Mouse (Mus musculus) gonadal fat pad, adult 2 months (tissue): ENCODE data around the gene Sipa1l3. TPM values are rescaled to one million over a fixed set of nuclear protein-coding genes. Genes with fewer than 3 reads are reported as not detected.

Experiments
- DNase-seq: peaks from one replicate; pipeline ENCODE4 v3.0.0-alpha.2; 2012; ENCODE audit warnings: low read depth
- polyA plus RNA-seq: library from polyadenylated mRNA; depleted of rRNA; stranded (reverse); fragments of >200 nt; gene quantifications from 2 replicates; pipeline ENCODE4 v1.2.3, GENCODE M21; 2012

The Sipa1l3 gene
- polyA plus RNA-seq, 1 experiment: 37.4 TPM

DNA sequence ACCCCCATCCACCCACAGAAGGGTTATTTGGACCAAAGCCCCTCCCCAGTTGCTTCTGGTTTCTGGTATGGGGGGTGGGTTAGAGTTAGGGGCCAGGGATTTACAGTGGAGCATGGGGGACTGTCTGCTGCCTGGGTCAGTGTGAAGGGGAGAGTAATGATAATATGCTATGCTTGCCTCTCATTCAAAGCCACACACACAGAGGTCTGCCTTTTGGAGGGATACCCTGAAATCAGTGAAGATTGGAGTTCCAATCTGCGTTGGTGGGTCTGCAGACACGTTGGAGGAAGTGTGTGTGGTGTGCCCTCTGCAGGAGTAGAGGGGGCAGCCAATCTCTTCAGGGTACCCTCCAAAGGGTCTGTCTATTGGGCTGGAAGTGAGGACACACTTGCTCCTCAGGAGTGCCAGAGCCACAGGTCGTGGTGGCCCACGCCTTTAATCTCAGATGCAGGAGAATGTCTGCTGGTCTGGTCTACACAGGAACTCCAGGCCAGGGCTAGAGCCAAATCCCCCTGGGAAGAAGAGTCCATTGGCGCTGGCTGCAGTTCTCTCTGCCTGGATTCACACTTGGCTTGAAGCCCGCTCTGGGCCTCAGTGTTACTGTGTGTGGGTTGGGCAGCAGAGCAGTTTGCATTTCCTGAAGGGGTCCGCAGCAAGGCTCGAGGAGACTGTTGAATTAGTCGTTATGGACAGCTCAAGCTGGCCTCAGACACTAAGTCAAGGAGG lies 213.0 kb downstream of the Sipa1l3 start:
- DNase-seq: no peak

DNA sequence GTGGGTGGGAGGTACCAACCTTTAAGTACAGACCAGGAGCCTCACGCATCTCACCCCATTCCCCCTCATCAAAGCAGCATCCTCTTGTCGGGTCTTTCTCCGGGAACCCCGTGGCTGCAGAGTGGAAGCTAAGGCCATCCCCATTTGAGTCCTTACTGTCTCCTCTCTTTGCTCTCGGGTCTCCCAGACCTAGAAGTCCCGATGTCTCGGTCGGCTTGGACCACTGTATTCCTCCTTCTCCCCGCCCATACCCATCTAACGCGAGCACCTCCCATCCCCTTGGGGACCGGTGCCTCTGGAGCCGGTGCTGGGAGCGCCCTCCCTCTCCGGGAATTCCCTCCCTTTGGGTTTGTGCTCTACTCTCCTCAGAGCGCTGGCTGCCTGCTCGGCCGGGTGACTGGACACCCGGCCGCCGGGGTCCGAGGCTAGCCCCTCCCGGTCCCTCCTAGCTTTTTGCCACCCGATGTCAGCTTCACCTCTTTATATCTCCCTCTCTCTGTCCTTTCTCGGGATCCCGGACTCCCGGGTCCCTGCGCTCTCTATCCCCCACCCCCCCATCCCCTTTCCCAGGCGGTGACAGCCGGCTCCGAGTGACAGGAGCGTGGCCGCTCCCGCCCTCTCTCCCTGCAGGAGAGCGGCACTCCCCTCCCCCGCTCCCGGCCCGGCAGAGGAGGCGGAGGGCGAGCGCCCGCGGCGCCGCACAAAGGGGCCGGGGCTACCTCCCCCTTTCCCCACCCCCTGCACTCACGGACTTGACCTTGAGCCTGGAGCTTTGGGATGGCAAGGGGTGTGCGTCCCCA lies 213.8 kb downstream of the Sipa1l3 start:
- no peak for DNase-seq

DNA sequence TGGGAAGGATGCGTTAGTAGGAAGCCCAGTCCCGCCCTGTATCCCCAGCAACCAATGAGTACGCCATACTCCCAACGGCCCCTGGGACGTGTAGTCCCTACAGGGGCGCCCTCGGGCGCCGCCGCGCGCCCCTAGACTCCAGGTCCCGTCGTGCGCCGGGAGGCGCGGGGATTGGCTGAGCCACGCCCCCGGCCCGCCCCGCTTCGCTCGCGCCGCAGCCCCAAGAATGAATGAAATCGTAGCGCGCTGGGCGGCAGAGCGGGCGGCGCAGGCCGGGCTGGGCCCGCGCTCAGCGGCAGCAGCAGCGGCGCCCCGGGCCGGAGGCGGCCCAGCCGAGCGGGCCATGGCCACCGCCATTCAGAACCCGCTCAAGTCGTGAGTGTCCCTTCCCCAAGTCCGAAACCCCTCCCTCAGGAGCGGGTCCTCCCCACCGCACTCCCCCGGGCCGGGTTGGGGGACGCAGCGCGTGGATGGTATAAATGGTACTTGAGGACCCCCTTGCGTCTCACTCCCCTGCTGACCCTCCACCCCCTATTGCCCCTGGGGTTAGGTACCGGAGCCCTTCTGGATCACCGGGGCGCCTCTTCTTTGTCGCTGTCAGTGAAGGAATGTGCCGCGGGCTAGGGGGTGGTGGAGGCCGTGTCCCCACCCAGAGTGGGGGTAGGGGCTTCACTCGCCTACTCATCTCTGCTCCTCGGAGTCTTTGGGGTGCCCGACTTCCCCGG lies 214.5 kb downstream of the Sipa1l3 start, which contains the start of gene Dpf1:
TSS of gene Dpf1 (plus strand) at position 214 of the 725 bp plus-strand sequence.
- DNase-seq: no peak

DNA sequence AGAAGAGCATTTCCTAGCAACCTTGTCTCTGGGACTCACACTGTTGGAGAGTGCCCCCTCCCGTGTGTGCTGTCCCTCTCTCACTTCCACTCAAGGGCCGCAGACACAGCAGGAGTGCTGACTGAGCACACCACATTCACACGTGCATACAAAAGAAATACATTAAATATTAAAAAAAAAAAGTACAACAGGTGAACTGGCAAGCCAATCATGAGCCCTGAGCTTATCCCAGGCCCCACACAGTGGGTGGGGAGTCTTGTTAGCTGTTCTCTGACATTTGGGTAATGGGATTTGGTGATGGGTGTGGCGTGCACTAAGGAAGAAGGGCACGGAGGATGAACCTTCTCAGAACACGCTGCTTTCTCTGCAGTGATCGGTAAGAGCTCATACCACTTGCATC lies 215.8 kb downstream of the Sipa1l3 start:
- no peak for DNase-seq

DNA sequence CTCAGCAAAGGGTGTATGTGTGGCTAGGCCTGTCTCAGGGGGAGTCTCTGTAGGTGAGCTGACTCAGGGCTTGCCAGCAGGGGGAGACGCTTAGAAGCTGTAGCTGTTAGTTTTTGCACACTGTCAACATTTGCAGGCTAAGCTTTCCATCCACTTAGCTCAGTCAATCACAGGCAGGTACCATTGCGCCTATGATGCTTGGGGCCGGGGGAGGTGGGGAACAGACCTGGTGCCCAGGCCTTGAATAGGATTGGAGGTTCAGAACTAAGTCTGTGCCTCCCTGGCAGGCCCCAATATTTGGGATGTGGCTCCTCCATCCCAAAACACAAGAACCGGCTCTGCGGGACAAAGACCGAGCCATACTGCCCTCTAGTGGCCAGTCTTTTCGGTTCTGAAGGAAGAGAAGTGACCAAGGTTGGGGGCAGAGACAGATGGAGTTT lies 217.3 kb downstream of the Sipa1l3 start:
- DNase-seq: no peak

DNA sequence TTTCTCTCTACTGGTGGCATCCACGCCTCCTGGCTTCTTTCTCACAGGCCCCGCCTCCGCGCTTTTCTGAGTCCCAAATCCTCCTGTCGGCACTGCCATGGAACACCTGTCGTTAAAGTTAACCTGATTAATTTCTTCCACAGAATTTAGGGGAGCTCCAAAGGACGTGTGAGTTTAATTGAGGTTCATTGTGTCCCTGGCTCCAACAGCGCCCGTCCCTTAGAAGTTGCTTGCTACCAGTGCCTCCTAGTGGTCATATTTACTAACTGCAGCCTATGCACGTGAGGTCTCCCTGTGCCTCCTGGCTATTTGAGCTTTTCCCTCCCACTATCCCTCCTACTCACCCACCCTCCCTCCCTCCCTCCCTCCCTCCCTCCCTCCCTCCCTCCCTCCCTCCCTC lies 221.4 kb downstream of the Sipa1l3 start:
- no peak for DNase-seq

DNA sequence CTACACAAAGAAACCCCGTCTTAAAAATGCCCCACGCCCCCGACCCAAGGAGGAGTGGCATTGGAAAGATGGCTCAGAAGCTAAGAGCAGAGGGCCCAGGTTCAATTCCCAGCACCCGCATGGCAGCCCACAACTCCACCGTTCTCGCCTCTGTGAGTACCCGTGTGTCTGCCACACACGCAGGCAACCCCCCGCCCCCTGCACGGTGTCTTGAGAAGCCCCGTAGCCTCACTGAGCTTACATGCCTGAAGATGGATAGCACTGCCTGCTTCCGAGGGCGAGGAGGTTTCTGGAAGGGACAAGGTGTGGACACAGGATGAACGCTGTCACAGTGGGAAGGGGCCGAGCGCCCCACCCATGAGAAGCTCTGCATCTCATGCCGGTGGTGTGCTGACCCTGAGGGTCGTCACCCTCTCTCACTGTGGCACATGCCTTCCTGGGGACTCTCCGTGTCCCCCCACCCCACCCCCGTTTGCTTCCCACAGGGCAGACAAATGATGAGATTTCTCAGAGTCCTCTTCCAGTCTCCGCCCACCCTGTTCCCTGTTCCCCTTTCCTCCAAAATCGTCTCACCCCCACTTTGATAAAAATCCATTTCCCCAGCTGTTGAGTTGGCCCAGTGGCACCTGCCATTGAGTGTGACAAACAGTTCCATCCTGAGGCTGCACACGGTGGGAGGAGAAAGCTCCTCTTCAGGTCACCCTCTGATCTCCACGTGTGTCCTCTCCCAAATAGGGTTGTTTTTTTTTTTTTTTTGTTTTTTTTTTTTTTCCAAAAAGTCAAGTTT lies 222.4 kb downstream of the Sipa1l3 start:
- no peak for DNase-seq

DNA sequence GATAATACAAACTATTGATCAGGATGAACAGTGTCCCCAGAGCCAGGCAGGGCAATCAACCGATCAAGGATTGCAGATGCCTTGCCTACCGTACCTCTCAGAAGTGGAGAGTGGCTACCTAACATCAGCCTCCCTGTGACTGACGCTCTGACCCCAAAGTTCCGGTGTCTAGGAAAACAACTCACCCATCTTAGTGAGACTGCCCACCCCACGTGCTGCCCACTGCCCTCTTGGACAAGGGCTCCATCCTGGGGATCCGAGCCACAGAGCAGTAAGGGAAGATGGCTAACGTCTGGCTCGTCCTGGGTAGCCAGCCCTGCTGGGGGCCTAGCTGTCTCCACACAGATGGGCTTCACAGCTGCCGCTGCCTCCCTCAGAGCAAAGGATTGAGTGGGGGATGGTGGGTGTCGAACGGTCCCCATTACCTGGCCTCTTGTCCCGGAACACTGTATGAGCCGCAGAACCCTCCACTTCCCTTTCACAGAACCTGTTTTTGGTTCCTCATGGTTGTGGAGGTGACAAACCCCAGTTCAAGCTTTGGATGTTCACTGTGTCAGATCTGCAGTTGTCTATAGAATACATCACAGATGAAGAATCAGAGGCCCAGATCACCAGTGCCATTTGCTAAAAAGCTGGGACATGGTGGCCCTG lies 224.2 kb downstream of the Sipa1l3 start:
- no peak for DNase-seq

DNA sequence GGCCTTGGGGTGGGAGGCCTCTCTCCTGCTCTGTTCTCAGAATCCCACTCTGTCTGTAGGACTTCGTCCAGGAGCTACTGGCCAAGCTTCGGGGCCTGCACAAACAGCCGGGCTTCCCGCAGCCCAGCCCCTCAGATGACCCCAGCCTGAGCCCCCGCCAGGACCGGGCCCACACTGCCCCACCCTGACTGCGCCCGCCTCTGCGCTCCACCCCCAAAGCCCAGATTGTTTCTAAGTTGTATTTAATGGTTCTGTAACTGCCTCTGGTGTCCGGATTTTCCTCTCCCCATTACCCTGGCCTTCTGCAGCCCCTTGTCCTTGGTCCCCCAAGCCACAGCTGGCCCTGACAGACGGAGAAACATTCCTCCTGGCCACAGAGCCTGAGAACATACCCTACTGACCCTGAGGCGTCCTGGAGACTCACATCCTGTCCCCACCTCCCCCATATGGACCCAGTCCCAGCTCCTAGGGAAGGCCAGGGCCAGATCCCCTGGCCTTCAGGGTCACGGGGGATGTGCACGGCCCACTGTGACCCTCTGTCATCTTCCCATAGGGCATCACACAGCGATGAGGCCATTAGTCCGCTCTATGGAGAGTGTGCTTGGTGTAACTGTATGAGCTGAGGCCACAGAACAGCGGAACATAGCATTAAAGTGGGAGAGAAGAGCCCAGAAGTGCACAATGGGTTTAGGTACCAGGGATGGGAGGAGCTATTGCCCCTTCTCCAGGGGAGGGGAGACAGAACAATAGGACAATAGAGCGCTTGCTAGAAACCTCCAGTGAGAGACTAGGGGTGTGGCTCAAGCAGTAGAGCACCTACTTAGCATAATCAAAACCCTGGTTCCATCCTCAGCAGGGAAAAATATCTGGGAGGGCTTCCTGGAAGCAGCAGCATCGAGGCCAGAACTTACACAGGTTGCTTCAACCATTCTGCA lies 225.0 kb downstream of the Sipa1l3 start:
- DNase-seq: no peak

DNA sequence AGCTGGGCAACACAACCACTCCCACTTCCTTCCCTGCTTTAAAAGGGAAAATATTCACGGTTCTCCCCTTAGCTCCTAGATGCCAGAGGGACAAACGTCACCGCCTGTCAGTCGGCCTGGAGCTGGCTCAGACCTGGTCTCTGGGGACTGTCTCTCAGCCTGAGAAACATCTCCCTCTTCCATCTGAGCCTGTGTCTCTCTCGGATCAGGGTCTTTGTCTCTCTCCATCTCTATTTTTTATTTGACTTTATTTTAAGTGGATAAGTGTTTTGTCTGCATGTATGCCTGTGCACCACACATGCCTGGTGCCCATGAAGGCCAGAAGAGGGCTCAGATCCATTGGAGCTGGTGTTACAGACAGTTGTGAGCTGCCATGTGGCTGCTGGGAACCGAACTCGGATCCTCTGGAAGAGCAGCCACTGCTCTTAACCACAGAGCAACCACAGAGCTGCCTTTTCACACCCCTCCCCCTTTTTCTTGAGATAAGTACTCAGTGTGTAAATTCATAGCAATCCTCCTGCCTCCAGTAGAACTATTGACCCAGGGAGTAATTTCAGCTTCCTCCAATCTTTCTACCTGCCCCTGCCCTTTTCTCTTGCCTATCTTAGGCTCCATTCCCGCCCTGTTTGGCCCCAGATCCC lies 225.9 kb downstream of the Sipa1l3 start:
- no peak for DNase-seq

DNA sequence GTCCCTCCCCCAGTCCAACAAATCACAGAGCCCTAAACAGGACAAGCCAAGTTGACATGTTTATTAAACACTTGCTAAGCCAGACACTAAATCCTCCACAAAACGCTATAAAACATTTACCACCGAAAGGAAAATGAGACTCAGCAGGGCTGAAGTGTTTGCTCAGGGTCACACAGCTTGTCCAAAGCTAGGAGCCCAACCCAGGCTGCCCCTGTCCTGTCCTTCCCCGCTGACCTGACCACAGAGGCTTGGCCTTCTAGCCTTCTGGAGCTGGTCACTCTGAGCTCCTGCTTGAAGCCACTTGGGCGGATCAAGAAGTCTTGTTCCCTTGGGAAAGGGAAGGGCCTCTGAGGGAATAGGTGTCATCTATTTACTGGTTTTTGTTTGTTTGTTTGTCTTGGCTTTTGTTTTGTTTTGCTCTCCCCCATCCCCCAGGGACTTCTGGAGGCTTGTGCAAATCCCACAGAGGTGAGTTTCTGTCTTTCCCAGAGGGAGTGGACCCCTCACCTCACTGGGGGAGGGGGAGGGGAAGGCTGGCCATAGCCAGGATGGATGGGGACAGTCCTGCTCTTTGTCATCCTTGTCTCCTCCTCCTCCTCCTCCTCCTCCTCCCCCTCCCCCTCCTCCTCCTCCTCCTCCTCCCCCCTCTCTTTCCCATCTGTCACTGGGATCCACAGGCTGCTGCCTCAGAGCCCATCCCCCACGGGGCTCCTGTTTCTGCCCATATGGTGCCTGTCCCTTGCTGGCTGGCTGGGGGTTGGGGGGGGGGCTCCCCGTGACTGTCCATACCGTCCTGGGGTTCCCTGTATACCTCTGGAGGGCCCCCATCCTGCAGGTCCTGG lies 226.6 kb downstream of the Sipa1l3 start:
- no peak for DNase-seq

DNA sequence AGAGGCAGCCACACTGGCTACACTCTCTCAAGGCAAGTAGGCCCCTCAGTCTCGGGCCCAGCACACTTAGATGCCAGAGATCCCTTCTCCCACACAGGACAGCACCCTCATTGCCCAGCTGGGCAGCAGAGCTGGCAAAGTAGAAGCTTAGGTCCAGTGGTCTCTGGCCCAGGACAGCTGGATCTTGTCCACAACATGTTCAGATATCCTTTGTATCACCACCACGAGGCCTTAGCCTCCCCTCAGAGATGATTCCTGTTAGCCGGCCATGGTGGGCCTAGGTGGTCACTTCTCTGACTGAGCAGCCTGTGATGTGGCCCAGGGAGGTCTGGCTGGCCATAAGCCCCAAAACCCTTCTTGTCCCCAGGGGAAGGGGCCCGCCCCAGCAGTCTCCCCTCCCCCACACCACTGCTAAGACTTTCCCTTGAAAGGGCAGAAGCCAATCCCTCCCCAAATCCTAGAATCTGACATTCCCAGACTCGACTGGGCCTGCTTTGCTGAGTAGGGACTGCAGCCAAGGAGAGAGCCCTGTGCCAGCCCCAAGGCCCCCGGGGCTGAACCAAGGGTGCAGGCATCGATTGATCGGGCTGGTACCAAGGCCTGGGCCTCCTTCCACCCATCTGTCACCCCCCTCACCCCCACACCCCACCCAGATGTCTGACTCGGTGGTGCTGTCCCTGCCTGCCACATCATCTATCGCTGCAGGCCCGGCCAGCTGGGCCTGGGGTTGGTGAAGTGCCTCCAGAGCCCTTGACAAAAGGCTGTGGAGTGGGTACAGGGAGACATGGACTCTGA lies 227.6 kb downstream of the Sipa1l3 start:
- no peak for DNase-seq

DNA sequence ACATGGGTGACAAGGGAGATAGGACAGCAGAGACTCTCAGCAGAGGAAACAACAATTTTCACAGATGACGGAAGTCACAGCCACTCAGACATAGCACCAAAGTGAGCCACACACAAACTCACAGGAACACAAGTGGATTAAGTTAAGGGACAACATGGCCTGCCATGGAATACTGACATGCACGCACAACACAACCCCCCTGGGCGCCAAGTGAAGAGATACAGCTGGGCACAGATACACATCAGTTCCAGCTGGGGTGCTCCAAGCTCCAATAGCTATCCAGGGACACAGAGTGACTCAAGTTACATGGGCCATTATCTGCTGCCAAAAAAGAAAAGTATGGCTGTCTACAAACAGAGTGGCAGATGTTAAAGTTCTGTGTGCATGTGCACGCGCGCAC lies 228.6 kb downstream of the Sipa1l3 start:
- no peak for DNase-seq

DNA sequence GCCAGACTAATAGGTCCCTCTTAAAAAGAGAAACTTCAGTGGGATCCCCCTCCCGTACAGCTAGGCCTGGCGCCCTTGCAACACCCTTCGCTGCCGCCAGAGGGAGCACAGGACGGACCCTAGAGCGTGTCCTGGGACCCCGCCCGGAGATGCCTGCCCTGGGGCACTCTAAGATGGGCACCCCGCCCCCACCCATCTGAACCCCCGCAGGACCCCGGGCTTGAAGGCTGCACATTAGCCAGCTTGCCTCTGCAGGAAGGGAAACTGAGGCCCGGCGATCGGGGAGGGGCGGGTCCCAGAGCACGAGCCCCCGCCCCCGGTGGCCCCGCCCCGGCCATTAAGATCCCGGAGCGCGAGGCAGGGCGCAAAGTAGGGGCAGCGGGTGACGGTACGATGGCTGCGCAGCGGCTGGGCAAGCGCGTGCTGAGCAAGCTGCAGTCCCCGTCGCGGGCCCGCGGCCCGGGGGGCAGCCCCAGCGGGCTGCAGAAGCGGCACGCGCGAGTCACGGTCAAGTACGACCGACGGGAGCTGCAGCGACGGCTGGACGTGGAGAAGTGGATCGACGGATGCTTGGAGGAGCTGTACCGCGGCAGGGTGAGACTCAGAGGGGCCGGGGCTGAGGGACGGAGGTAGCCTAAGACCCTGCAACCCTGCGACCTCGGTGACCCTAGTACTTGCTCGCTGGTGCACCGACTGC lies 229.4 kb downstream of the Sipa1l3 start, which contains the start of gene Ppp1r14a:
TSS of gene Ppp1r14a (plus strand) at position 367 of the 697 bp plus-strand sequence.
- DNase-seq: no peak

DNA sequence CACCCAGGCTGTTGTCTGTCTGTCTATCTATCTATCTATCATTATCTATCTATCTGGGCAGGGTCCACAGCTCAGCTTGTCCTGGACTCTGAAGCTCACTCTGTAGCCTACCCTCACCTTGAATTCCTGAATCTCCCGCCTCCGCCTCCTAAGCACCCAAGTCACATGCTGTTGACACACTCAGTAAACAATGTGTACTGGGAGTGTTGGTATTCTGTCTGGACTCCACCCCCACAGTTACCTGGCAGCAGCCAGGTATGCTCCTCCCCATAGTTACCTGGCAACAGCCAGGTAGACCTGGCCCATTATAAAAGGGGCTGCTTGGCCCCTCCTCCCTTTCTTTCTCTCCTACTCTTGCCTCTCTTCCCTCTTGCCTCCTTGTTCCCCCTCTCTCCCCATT lies 230.4 kb downstream of the Sipa1l3 start:
- DNase-seq: no peak

DNA sequence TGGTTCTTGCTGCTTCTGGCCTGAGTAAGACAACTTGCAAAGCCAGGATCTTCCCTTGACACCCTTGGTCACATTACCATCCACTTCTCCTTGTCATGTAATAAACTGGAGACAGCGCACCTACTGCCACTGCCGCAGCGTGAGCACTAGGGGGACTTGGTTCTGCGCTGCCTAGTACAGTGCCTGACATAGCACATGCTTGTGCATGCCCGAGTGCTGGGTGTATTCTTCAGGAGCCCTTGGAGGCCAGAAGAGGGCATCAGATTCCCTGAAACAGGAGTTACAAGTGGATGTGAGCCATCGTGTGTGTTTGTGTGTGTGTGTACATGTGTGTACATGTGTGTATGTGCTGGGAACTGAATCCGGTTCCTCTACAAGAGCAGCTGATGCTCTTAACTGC lies 231.0 kb downstream of the Sipa1l3 start:
- DNase-seq: no peak

DNA sequence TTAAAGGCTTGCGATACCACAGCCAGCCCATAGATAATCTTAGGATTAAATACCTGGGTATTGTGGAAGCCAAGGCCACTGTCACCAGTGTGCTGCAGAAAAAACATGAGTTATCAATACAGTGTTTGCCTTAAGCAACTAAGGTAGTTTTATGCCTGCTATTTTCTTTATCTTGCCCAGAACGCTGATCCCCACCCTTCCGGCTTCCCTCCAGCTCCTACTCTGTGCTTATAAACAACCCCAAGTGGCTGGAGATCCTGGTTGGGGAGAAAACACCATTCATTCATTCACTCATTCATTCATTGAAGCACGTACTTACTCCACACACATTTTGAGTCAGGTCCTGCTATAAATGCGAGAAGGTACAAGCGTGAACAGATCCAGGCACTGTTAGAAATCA lies 233.9 kb downstream of the Sipa1l3 start:
- DNase-seq: no peak
